Mouse (Mus musculus) liver, embryonic 11.5 days (tissue): ENCODE measurements around the gene Gm10354. TPM values are rescaled to one million over a fixed set of nuclear protein-coding genes. Genes with fewer than 3 reads are reported as not detected.
"Not testable (repeated sequence)": the region's sequence is repeated elsewhere in the genome, so short reads cannot be mapped to it uniquely, and the experiment has no call there.

ENCODE experiments used
- ATAC-seq: fragments of 200-750 bp; cut with Nextera tagmentation; replicated peaks from 2 replicates; pipeline ENCODE4 v1.8.0; 2017; ENCODE audit warnings: moderate number of reproducible peaks, mild to moderate bottlenecking, moderate TSS enrichment, moderate library complexity; ENCODE audit not compliant: low FRiP score
- DNase-seq: peaks from one replicate; pipeline ENCODE4 v3.0.0-alpha.2; 2017; ENCODE audit warnings: low spot score
- H3K27ac ChIP-seq: fragments of 300-500 bp; sonication (generic); 2 replicates; pipeline ENCODE4 v1.5.1; 2014; ENCODE audit warnings: mild to moderate bottlenecking, low read depth, low read length, control low read depth
- H3K27me3 ChIP-seq: fragments of 300-500 bp; sonication (generic); replicated peaks from 2 replicates; pipeline ENCODE4 v1.6.1; 2014; ENCODE audit warnings: low read length, mixed read lengths; ENCODE audit not compliant: control insufficient read depth, insufficient read depth
- H3K36me3 ChIP-seq: fragments of 300-500 bp; sonication (generic); 2 replicates; pipeline ENCODE4 v1.6.1; 2014; ENCODE audit warnings: mild to moderate bottlenecking, low read length, moderate library complexity, mixed read lengths; ENCODE audit not compliant: control insufficient read depth, insufficient read depth
- H3K4me1 ChIP-seq: fragments of 300-500 bp; sonication (generic); replicated peaks from 2 replicates; pipeline ENCODE4 v1.6.1; 2014; ENCODE audit warnings: low read length, mixed read lengths; ENCODE audit not compliant: control insufficient read depth, insufficient read depth
- H3K4me2 ChIP-seq: fragments of 300-500 bp; sonication (generic); 2 replicates; pipeline ENCODE4 v1.6.1; 2014; ENCODE audit warnings: mild to moderate bottlenecking, control low read depth, moderate library complexity
- H3K4me3 ChIP-seq: fragments of 300-500 bp; sonication (generic); 2 replicates; pipeline ENCODE4 v1.5.1; 2014; ENCODE audit warnings: low read depth, low read length, control low read depth
- H3K9ac ChIP-seq: fragments of 300-500 bp; sonication (generic); 2 replicates; pipeline ENCODE4 v1.6.1; 2014; ENCODE audit warnings: low read depth, low read length, control low read depth
- H3K9me3 ChIP-seq: fragments of 300-500 bp; sonication (generic); 2 replicates; pipeline ENCODE4 v1.6.1; 2016; ENCODE audit warnings: low read length, inconsistent platforms, mixed read lengths; ENCODE audit not compliant: control insufficient read depth
- WGBS: fragments of 180-500 bp; shearing (Covaris S2); extraction: QIAGEN DNeasy Blood & Tissue Kit; methylation state at CpG from one replicate; pipeline ENCODE4 v1.1.7; 2014; 5-methylcytosine and 5-hydroxymethylcytosine counted together
- polyA plus RNA-seq: library from polyadenylated mRNA; unstranded; fragments of >200 nt; fragmentation: Nextera tagmentation; extraction: Ambion mirVana; gene quantifications from 2 replicates; pipeline ENCODE4 v1.2.1, GENCODE M21; 2014

Gm10354 gene
- polyA plus RNA-seq = not detected in 2 replicates

DNA sequence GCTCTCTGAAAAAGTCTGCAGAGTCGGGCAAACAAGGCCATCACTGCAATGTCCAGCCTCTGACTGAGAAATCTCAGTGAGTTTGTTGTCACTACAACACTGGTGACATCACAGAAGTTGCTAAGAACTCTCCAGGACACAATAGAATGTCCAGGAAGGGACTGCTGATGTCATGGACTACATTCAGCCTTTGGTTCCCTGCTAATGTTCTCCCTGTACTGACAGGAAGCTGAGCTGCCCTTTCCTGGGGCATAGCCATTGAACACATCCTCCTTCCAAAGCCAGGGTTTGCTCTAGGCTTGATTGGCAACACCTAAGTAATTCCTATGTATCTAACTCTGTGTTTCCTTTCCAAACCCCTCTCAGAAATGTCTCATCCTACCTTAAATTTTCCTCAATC lies at the start of gene Gm10354:
Gene Gm10354, minus strand, starts transcription at position 101 of the 400 bp plus-strand sequence.
- not testable (repeated sequence) for H3K9ac ChIP-seq, H3K36me3 ChIP-seq, H3K4me1 ChIP-seq, H3K27ac ChIP-seq, H3K4me3 ChIP-seq, DNase-seq, H3K4me2 ChIP-seq, H3K27me3 ChIP-seq, ATAC-seq
- no CpG with 5 or more reads among the region's 1 CpGs for WGBS
- peaks cover 11% of the 10 kb centered on the region; the same call in 1 of the 2 replicates for H3K9me3 ChIP-seq

DNA sequence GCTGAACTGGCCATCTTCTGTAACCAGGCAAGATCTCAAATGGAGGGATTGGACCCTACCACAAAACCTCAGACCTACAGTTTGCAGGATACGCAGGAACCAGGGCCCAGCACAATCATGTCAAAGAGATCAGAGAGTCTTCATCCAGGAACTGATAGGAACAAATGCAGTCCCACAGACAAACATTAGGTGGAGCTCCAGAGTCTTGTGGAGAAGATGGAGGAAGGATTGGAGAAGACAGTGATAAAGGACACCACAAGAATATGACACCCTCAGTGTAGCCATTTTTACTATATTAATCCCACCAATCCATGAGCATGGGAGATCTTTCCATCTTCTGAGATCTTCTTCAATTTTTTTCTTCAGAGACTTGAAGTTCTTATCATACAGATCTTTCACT lies 45.6 kb upstream of the Gm10354 start:
- not testable (repeated sequence) for H3K9ac ChIP-seq, ATAC-seq, H3K4me2 ChIP-seq, DNase-seq, H3K36me3 ChIP-seq, H3K4me3 ChIP-seq, H3K27me3 ChIP-seq, H3K4me1 ChIP-seq, H3K9me3 ChIP-seq, H3K27ac ChIP-seq
- no CpG with 5 or more reads among the region's 1 CpGs for WGBS

DNA sequence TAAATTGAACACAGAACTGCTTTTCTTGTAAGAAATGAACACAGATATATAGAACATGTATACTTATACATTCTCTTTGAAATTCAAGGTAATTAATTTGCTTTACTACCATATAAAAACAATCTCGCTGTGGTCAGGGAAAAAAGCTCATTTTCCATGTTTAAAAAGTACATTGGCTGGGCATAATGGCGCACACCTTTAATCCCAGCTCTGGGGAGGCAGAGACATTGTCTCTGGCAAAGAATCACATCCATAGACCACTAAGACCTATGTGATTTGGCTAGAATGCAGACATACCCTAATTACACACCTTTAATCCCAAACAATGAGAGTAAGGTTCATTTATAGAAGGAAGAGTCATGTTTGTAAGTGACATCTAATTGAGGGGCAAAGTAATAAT lies 41.3 kb upstream of the Gm10354 start:
- not testable (repeated sequence) for H3K9me3 ChIP-seq, H3K9ac ChIP-seq, H3K36me3 ChIP-seq, H3K27me3 ChIP-seq, H3K4me3 ChIP-seq, H3K27ac ChIP-seq, H3K4me1 ChIP-seq, DNase-seq, ATAC-seq, H3K4me2 ChIP-seq
- WGBS = 65% methylated on average over 2 of the region's 2 CpGs

DNA sequence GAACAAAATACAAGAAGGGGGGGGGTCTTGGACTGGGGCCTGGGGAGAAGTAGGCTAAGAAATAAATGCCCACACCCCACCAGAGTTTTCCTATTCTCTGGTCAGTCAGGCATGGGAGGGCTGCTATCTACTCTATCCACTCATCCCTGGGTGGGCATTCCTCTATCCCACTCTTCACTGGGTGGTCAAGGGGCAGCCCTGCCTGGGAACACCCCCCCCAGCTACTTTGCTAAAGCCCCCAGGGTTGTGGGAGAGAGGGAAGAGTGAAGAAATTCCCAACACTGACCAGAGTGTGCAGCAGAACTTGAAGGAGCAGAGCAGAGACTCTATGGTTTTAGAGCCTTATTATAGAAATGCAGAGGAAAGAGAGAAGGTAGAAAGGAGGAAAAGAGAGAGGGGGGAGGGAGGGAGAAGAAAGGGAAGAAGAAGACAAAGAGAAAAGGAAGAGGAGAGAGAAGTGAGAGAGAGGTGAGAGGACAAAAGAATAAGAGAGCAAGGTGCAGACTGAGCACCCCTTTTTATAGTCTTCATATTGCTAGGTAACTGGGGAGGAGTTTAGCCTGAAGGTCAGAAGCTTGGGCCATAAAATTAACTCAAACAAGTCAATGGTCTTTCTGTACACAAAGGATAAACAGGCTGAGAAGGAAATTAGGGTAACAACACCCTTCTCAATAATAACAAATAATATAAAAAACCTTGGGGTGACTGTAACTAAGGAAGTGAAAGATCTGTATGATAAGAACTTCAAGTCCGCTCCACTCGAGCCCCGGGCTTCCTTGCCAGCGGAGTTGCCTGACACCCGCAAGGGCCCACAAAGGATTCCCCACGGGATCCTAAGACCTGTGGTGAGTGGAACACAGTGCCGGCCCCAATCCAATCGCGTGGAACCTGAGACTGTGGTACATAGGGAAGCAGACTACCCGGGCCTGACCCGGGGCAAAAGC lies 32.2 kb upstream of the Gm10354 start:
- WGBS = 82% methylated on average over 11 of the region's 11 CpGs
- peak; percentile 61; the same call in 1 of the 2 replicates for ATAC-seq
- not testable (repeated sequence) for H3K27ac ChIP-seq

DNA sequence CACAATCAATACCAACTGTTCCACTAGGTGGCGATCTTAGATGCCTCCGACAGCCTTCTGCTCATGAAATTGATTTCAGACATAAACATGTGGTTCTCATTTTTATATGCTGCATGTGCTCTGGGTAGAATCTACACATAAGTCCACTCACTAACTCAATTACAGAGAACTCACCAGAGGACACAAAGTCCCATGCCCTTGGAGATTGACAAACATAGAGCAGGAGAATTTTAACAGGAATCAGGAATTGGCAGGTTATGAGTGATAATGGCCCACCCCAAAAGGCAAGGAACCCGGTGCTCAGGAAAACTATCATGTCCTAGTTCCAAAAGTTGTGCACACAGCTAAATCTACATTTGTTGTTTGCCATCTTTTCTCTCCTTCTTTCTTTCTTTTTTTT lies 28.2 kb upstream of the Gm10354 start:
- H3K36me3 ChIP-seq, DNase-seq, H3K4me1 ChIP-seq, H3K9ac ChIP-seq, H3K4me3 ChIP-seq, H3K27ac ChIP-seq, H3K27me3 ChIP-seq, H3K9me3 ChIP-seq, H3K4me2 ChIP-seq, ATAC-seq: not testable (repeated sequence)
- 52% methylated on average over 3 of the region's 3 CpGs for WGBS

More for the DNA sequence above, 32.2 kb upstream of the Gm10354 start:
- H3K36me3 ChIP-seq, H3K4me1 ChIP-seq, H3K4me2 ChIP-seq, H3K9ac ChIP-seq, H3K9me3 ChIP-seq, DNase-seq, H3K4me3 ChIP-seq, H3K27me3 ChIP-seq: not testable (repeated sequence)

GRCm38 (mm10) chr5:15006288-15006687 lies 27.6 kb upstream of the Gm10354 start:
- H3K4me2 ChIP-seq, H3K27me3 ChIP-seq, H3K4me3 ChIP-seq, H3K9ac ChIP-seq, H3K27ac ChIP-seq, ATAC-seq, H3K9me3 ChIP-seq, DNase-seq, H3K36me3 ChIP-seq, H3K4me1 ChIP-seq: not testable (repeated sequence)
- WGBS = 67% methylated on average over 3 of the region's 3 CpGs

DNA sequence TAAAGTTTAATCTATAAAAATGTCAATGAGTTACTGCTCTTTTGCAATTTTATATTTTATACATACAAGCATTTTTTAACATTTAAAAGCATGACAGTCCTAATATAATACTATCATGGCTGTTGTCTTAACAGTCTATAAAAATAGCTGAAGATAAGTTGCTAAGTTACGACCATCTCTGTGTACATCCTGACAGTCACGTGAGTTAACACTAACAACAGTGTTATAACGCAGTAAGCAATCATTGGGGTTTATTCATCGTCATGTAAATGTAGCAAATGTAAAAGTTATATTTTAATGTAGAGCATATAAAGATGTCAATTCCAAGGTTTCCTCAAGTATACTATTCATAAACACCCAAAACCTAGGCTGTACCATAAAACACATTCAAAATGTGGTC lies 26.8 kb upstream of the Gm10354 start:
- WGBS = 60% methylated on average over 2 of the region's 4 CpGs
- H3K4me1 ChIP-seq, H3K36me3 ChIP-seq, H3K9ac ChIP-seq, H3K27ac ChIP-seq, H3K4me2 ChIP-seq, DNase-seq, H3K4me3 ChIP-seq, H3K9me3 ChIP-seq, H3K27me3 ChIP-seq: not testable (repeated sequence)
- ATAC-seq = peak; percentile 44; the same call in 1 of the 2 replicates

DNA sequence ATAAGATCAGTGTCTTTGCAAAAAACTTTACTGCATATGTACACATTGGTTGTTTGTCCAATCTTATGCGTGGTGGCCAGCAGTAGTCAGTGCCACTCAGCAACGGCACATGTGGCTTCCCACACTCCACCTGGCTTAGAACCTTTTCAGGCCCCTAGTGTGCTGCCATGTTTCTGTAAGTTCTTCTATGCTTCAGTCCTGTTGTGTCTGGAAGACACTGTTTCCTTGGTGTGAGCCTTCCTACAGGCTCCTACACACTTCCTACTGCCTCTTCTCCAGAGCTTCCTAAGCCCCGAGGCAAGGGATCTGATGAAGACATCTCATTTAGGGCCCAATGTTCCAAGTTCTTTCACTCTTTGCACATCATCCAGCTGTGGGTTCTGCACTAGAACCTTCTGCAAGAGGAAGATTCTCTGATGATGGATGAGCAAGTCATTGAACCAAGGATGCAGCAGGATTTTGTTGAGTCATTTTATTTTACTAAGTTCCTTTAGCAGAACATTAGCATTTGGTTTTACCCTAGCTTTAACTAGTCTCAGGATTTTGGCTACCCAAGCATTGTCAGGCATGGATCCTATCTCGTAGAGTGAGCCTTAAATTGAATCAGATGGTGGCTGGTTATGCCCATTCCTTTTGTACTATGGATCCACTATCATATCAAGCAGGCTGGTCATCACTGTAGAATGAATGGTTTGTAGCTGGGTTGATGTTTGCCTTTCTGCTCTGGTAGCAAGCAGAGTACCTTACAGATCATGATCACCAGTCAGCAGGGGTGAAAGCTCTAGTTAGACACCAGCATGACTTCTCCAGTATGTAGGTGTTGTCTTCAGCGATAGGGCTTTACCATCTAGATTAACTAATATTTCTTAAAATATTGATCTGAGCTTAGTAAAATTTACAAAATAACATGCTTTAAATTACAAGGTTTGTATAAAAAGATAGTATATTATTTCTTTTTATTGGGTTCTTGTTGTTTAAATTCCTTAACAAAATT lies 26.1 kb upstream of the Gm10354 start:
- not testable (repeated sequence) for H3K4me2 ChIP-seq, H3K36me3 ChIP-seq, H3K27me3 ChIP-seq, DNase-seq, H3K27ac ChIP-seq, H3K9me3 ChIP-seq, H3K9ac ChIP-seq, H3K4me3 ChIP-seq, H3K4me1 ChIP-seq
- 68% methylated on average over 5 of the region's 5 CpGs for whole genome bisulfite sequencing
- ATAC-seq = peak; percentile 83
